Mouse (Mus musculus): ENCODE data around the gene Lgsn.

DNA sequence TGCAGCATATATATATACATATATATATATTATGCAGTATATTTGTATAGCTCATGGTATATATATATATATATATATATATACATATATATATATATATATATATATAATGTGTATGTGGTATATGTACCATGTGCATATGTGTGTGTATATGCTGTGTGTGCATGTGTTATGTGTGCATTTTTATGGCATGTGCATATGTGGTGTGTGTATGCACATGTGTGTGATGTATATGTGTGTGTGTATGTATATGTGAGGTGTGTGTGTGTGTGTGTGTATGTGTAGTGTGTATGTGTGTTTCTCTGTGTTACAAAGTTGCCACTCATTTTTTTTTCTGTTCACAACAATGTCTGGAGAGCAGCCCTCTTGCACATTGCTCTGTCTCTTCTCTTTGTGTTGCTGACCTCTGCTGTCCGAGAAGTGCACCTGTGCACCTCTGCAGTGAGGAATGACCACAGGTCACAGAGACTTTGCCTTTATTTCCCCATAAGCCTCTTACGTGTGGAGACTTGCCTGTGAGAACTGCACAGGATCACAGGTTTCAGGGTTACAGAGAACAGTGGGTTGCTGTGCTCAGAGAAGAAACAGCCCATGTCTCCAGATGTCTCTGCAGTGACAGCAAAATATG is 23.3 kb upstream of the Lgsn start:
- TF ChIP-seq POLR2A (IDR thresholded peaks at IDR 0.05; ENCODE audit: borderline replicate concordance, insufficient read depth, low read length) (no peak), CTCF (IDR thresholded peaks at IDR 0.05; ENCODE audit: borderline replicate concordance, insufficient read depth, low read depth, low read length) (no peak; the same call in 1 of the 2 replicates)
